Mouse (Mus musculus) embryonic fibroblast, embryonic 13.5 days (primary cell): ENCODE results near the gene 1600014C10Rik.

Source experiments
- CTCF ChIP-seq: IDR thresholded peaks from 2 replicates; pipeline ENCODE4 v1.5.1; 2011; ENCODE audit warnings: mild to moderate bottlenecking, control low read depth, low read length, moderate library complexity, borderline replicate concordance; ENCODE audit not compliant: insufficient read depth
- POLR2A ChIP-seq: IDR thresholded peaks from 2 replicates; pipeline ENCODE4 v1.6.1; 2011; ENCODE audit warnings: low read depth, mild to moderate bottlenecking, control low read depth, low read length, moderate library complexity

GRCm38 (mm10) chr7:38228329-38228728, 45.3 kb downstream of the 1600014C10Rik start:
- TF ChIP-seq CTCF, result no peak
- no peak for TF ChIP-seq POLR2A
